Mouse (Mus musculus) stomach, postnatal 0 days (tissue): ENCODE measurements at regions not wholly inside any gene's neighbourhood (a gene's known extent, or its start where the extent isn't known, plus 50 kb on each side); places are given as distances from the start of the nearest gene placed in this dataset.

Experiments used
- CTCF ChIP-seq: IDR thresholded peaks from 2 replicates; pipeline ENCODE4 v1.5.1; 2016; ENCODE audit warnings: antibody characterized with exemption, low read depth, mild to moderate bottlenecking, moderate library complexity
- EP300 ChIP-seq: optimal IDR thresholded peaks from 2 replicates; pipeline ENCODE3; 2016; ENCODE audit warnings: antibody characterized with exemption

- no peak for TF ChIP-seq CTCF
- no peak for TF ChIP-seq EP300
Observed at GRCm38 (mm10) chr19:30330792-30331191, 98.0 kb downstream of the Mbl2 start.
